Mouse (Mus musculus) ES-Bruce4 (cell line): ENCODE measurements around the gene Dynlt1f.
"Not testable (repeated sequence)": the region's sequence is repeated elsewhere in the genome, so short reads cannot be mapped to it uniquely, and the experiment has no call there.

ENCODE experiments used
- CTCF ChIP-seq: IDR thresholded peaks from one replicate; pipeline ENCODE4 v1.8.1; 2011; ENCODE audit warnings: low read depth, low read length
- EP300 ChIP-seq: IDR thresholded peaks from 2 replicates; pipeline ENCODE4 v1.6.1; 2011; ENCODE audit warnings: low read depth, low read length; ENCODE audit not compliant: insufficient read depth

GRCm38 (mm10) chr17:6640771-6641429 is 14.8 kb downstream of the Dynlt1f start:
- TF ChIP-seq CTCF, EP300: not testable (repeated sequence)
